Mouse (Mus musculus) midbrain, embryonic 11.5 days (tissue): ENCODE results near the gene Rab3b. TPM values are rescaled to one million over a fixed set of nuclear protein-coding genes. Genes with fewer than 3 reads are reported as not detected.

Experiments used
- ATAC-seq: fragments of 200-750 bp; cut with Nextera tagmentation; 2 replicates; pipeline ENCODE4 v1.8.0; 2017; ENCODE audit warnings: moderate TSS enrichment, moderate library complexity; ENCODE audit not compliant: low FRiP score
- DNase-seq: peaks from one replicate; pipeline ENCODE4 v3.0.0; 2015; ENCODE audit warnings: low spot score; ENCODE audit errors: missing footprints
- H3K27ac ChIP-seq: fragments of 300-500 bp; sonication (generic); 2 replicates; pipeline ENCODE4 v1.5.1; 2014; ENCODE audit warnings: low read depth, low read length
- H3K27me3 ChIP-seq: fragments of 300-500 bp; sonication (generic); 2 replicates; pipeline ENCODE4 v1.6.1; 2014; ENCODE audit warnings: mild to moderate bottlenecking, low read length, moderate library complexity, mixed read lengths; ENCODE audit not compliant: control insufficient read depth, insufficient read depth
- H3K36me3 ChIP-seq: fragments of 300-500 bp; sonication (generic); 2 replicates; pipeline ENCODE4 v1.6.1; 2014; ENCODE audit warnings: mild to moderate bottlenecking, low read length, moderate library complexity, mixed read lengths; ENCODE audit not compliant: control insufficient read depth, insufficient read depth
- H3K4me1 ChIP-seq: fragments of 300-500 bp; sonication (generic); 2 replicates; pipeline ENCODE4 v1.6.1; 2014; ENCODE audit warnings: low read length; ENCODE audit not compliant: control insufficient read depth, insufficient read depth
- H3K4me2 ChIP-seq: fragments of 300-500 bp; sonication (generic); 2 replicates; pipeline ENCODE4 v1.6.1; 2014; ENCODE audit warnings: mild to moderate bottlenecking, moderate library complexity
- H3K4me3 ChIP-seq: fragments of 300-500 bp; sonication (generic); 2 replicates; pipeline ENCODE4 v1.5.1; 2014; ENCODE audit warnings: low read depth, low read length
- H3K9ac ChIP-seq: fragments of 300-500 bp; sonication (generic); 2 replicates; pipeline ENCODE4 v1.6.1; 2014; ENCODE audit warnings: low read length
- H3K9me3 ChIP-seq: fragments of 300-500 bp; sonication (generic); 2 replicates; pipeline ENCODE4 v1.6.1; 2016; ENCODE audit warnings: low read length; ENCODE audit not compliant: control insufficient read depth
- WGBS: fragments of 180-500 bp; shearing (Covaris S2); extraction: QIAGEN DNeasy Blood & Tissue Kit; methylation state at CpG from one replicate; pipeline ENCODE4 v1.1.7; 2014; 5-methylcytosine and 5-hydroxymethylcytosine counted together
- polyA plus RNA-seq: library from polyadenylated mRNA; unstranded; fragments of >200 nt; fragmentation: Nextera tagmentation; extraction: Ambion mirVana; gene quantifications from 2 replicates; pipeline ENCODE4 v1.2.1, GENCODE M21; 2014

The Rab3b gene
- polyA plus RNA-seq: 29.2 and 29.5 TPM in 2 replicates

- WGBS: 1% methylated on average over 46 of the region's 46 CpGs
- H3K27ac ChIP-seq: no peak within 1 kb of the TSS
- H3K9me3 ChIP-seq: no peaks in the 10 kb centered on the region
- DNase-seq (peak; percentile 97), ATAC-seq (peak; percentile 94)
- H3K4me1 ChIP-seq: no peaks in the 10 kb centered on the region; the same call in 1 of the 2 replicates
- H3K4me2 ChIP-seq: peak within 1 kb of the TSS; percentile 87
- no peaks in the 10 kb centered on the region for H3K36me3 ChIP-seq
- peaks cover 3% of the 10 kb centered on the region; the same call in 1 of the 2 replicates for H3K27me3 ChIP-seq
- peak within 1 kb of the TSS; percentile 60 for H3K4me3 ChIP-seq
- peak within 1 kb of the TSS; percentile 72 for H3K9ac ChIP-seq
These were observed at the start of gene Rab3b for GRCm38 (mm10) chr4:108878963-108879822. TSS of gene Rab3b (plus strand) at chr4:108879063.

DNA sequence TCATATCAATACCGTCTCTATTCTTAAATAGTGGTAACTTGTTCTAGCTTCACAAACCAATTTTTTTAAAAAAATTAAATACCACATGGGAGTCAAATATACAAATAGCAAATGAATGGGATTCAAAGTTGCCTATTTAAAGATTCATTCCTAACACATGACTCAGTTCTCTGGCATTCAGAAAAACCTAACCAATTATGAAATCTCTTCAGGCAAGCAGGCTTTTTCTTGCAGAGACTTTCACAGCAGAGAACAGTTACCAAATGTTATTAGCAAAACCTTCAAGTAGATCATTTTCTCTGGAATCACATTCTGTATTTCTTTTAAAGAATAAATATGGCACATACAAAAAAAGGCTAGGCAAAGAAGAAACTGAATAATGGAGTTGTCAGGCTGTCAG, 48.2 kb upstream of the Rab3b start:
- no peak for DNase-seq
- Histone ChIP-seq H3K4me3 (no peak overlapping the region), H3K4me2 (no peak overlapping the region), H3K9ac (no peak overlapping the region), H3K27me3 (no peaks in the 10 kb centered on the region), H3K9me3 (no peaks in the 10 kb centered on the region), H3K36me3 (peaks cover 14% of the 10 kb centered on the region), H3K4me1 (peaks cover 18% of the 10 kb centered on the region), H3K27ac (no peak overlapping the region)
- no peak for ATAC-seq
- 84% methylated on average over 1 of the region's 1 CpGs for WGBS

DNA sequence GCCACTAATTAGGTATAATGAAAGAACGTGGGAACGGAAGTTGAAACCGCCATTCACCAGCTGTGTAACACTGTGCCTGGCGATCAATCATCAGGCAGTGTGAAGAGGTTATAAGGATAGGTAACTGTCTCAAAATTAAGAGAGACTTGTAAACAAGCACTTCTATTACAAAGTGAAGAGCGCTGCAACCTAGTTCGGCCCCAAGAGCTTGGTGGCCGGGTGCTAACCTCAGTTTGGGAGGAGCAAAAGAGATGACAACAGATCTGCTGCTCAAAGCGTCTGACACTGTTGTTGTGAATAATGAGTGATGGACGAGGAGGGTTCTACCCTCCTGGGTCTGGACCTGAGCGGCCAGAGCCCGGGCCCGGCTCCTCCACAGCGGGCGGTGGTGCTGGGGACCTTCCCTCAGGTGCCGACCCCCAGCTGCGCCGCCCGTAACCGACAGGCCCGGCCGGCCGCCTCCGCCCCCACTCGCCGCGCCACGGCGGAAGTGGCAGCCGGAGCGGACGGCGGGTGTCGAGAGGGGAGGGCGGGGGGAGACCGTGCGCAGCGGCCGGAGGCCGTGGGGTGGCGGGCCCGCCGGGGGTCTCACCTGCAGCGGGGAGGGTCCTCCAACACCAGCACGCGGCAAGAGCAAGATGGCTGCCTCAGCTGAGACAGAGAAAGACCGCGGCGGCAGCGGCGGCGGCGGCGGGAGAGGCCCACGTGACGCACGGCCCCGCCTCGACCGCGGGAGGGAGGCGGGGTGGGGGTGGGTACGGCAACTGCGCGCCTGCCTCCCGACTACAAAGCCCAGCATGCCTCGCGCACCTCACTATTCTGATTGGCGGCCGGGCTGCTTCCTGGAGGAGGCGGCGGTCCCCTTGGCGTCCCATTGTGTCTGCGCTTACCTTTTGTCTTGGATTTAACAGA, 45.7 kb upstream of the Rab3b start, which contains the start of gene Btf3l4:
Gene Btf3l4 (minus strand): TSS at position 699 of the 912 bp plus-strand sequence.
- Histone ChIP-seq H3K27ac (peak within 1 kb of the TSS; percentile 99), H3K9ac (peak within 1 kb of the TSS; percentile 97), H3K36me3 (peaks cover 6% of the 10 kb centered on the region; the same call in 1 of the 2 replicates), H3K27me3 (no peaks in the 10 kb centered on the region), H3K4me1 (peaks cover 23% of the 10 kb centered on the region), H3K4me3 (peak within 1 kb of the TSS; percentile 78), H3K9me3 (no peaks in the 10 kb centered on the region), H3K4me2 (peak within 1 kb of the TSS; percentile 83)
- DNase-seq: peak; percentile 99
- under 1% methylated on average over 63 of the region's 73 CpGs for WGBS
- ATAC-seq: peak; percentile 95

- Histone ChIP-seq H3K27me3 (no peaks in the 10 kb centered on the region), H3K4me2 (peak overlapping the region; percentile 83), H3K4me3 (peak overlapping the region; percentile 78), H3K9ac (peak overlapping the region; percentile 97), H3K4me1 (peaks cover 23% of the 10 kb centered on the region), H3K27ac (peak overlapping the region; percentile 99), H3K9me3 (no peaks in the 10 kb centered on the region), H3K36me3 (peaks cover 6% of the 10 kb centered on the region; the same call in 1 of the 2 replicates)
- ATAC-seq (no peak), DNase-seq (no peak)
- WGBS: 0% methylated on average over 6 of the region's 6 CpGs
These were observed 45.1 kb upstream of the Rab3b start for GRCm38 (mm10) chr4:108833828-108834114.

GRCm38 (mm10) chr4:108834115-108834970, 44.5 kb upstream of the Rab3b start, which contains the start of gene Txndc12:
TSS of gene Txndc12 (plus strand) at chr4:108834601.
- no peaks in the 10 kb centered on the region for H3K27me3 ChIP-seq
- peak; percentile 81 for ATAC-seq
- peak within 1 kb of the TSS; percentile 83 for H3K4me2 ChIP-seq
- WGBS: under 1% methylated on average over 34 of the region's 34 CpGs
- H3K4me1 ChIP-seq: peaks cover 23% of the 10 kb centered on the region
- peak within 1 kb of the TSS; percentile 78 for H3K4me3 ChIP-seq
- peaks cover 3% of the 10 kb centered on the region; the same call in 1 of the 2 replicates for H3K36me3 ChIP-seq
- peak; percentile 99 for DNase-seq
- H3K27ac ChIP-seq: peak within 1 kb of the TSS; percentile 99
- no peaks in the 10 kb centered on the region for H3K9me3 ChIP-seq
- peak within 1 kb of the TSS; percentile 97 for H3K9ac ChIP-seq

- H3K9ac ChIP-seq: peak overlapping the region; percentile 97
- WGBS: under 1% methylated on average over 15 of the region's 15 CpGs
- no peaks in the 10 kb centered on the region for H3K27me3 ChIP-seq
- H3K27ac ChIP-seq: peak overlapping the region; percentile 99
- H3K36me3 ChIP-seq: peaks cover under 1% of the 10 kb centered on the region; the same call in 1 of the 2 replicates
- H3K4me1 ChIP-seq: peaks cover 23% of the 10 kb centered on the region
- H3K4me3 ChIP-seq: peak overlapping the region; percentile 78
- H3K9me3 ChIP-seq: no peaks in the 10 kb centered on the region
- peak overlapping the region; percentile 83 for H3K4me2 ChIP-seq
- ATAC-seq (no peak), DNase-seq (no peak)
These were observed 43.9 kb upstream of the Rab3b start for GRCm38 (mm10) chr4:108834971-108835311.

- Histone ChIP-seq H3K4me1 (peaks cover 23% of the 10 kb centered on the region), H3K36me3 (no peaks in the 10 kb centered on the region), H3K27ac (no peak overlapping the region), H3K4me3 (peak overlapping the region; percentile 78), H3K9me3 (no peaks in the 10 kb centered on the region), H3K27me3 (no peaks in the 10 kb centered on the region), H3K9ac (peak overlapping the region; percentile 97), H3K4me2 (peak overlapping the region; percentile 83)
- DNase-seq (no peak), ATAC-seq (no peak)
- 71% methylated on average over 3 of the region's 3 CpGs for WGBS
These were observed 43.4 kb upstream of the Rab3b start for GRCm38 (mm10) chr4:108835496-108835895.

DNA sequence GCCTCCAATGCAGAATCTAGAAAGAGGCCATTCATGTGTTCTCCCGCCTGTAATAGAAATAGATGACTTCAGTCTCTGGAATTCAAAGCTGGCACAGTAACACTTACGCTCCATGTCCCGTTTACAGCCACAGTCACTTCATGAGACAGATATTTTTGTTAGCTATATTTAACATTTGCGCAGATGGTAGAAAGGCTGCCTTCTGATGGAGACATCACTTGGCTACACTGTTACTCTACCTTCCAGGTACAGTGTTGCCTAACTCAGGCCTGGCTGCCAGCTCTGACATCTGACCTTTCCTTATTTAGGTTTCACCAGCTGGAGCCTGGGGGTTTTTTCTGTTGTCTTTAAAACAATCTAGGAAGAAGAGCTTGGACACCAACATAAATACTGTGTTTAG, 40.8 kb upstream of the Rab3b start:
- Histone ChIP-seq H3K27me3 (no peaks in the 10 kb centered on the region), H3K4me2 (no peak overlapping the region), H3K9me3 (no peaks in the 10 kb centered on the region), H3K4me3 (no peak overlapping the region), H3K4me1 (peaks cover 10% of the 10 kb centered on the region), H3K27ac (no peak overlapping the region), H3K9ac (no peak overlapping the region), H3K36me3 (no peaks in the 10 kb centered on the region)
- DNase-seq (no peak), ATAC-seq (no peak)
- WGBS: 96% methylated on average over 4 of the region's 4 CpGs
